Mouse (Mus musculus) liver, adult 2 months (tissue): Measurements from ENCODE around the gene Nudt21. TPM values are rescaled to one million over a fixed set of nuclear protein-coding genes. Genes with fewer than 3 reads are reported as not detected.

Experiments used
- DNase-seq: peaks from one replicate; pipeline ENCODE4 v3.0.0-alpha.2; 2011; ENCODE audit warnings: low read depth, low spot score; ENCODE audit errors: extremely low read depth
- H3K27ac ChIP-seq: fragments of 200-500 bp; replicated peaks from 2 replicates; pipeline ENCODE4 v1.5.1; 2012; ENCODE audit warnings: low read depth, mild to moderate bottlenecking, control low read depth, inconsistent platforms, low read length; ENCODE audit not compliant: insufficient read depth
- H3K27me3 ChIP-seq: fragments of 200-500 bp; 2 replicates; pipeline ENCODE4 v1.6.1; 2012; ENCODE audit warnings: mild to moderate bottlenecking, moderate library complexity, low read length, inconsistent platforms; ENCODE audit not compliant: control insufficient read depth, insufficient read depth
- H3K36me3 ChIP-seq: fragments of 200-500 bp; 2 replicates; pipeline ENCODE4 v1.6.1; 2012; ENCODE audit warnings: low read length, inconsistent platforms; ENCODE audit not compliant: control insufficient read depth, insufficient read depth
- H3K4me1 ChIP-seq: fragments of 200-500 bp; 2 replicates; pipeline ENCODE4 v1.6.1; 2011; ENCODE audit warnings: low read length; ENCODE audit not compliant: control insufficient read depth, insufficient read depth
- H3K4me3 ChIP-seq: fragments of 200-500 bp; 2 replicates; pipeline ENCODE4 v1.5.1; 2011; ENCODE audit warnings: low read depth, mild to moderate bottlenecking, control low read depth, low read length, moderate library complexity; ENCODE audit not compliant: insufficient read depth
- H3K79me2 ChIP-seq: fragments of 200-500 bp; 2 replicates; pipeline ENCODE4 v1.6.1; 2012; ENCODE audit warnings: inconsistent platforms, mild to moderate bottlenecking, low read length, moderate library complexity; ENCODE audit not compliant: control insufficient read depth, insufficient read depth
- H3K9ac ChIP-seq: fragments of 200-500 bp; 2 replicates; pipeline ENCODE4 v1.6.1; 2012; ENCODE audit warnings: low read depth, mild to moderate bottlenecking, control low read depth, inconsistent platforms, low read length
- CTCF ChIP-seq: fragments of 200-500 bp; IDR thresholded peaks from 2 replicates; pipeline ENCODE4 v1.5.1; 2011; ENCODE audit warnings: low read depth, low read length, control low read depth
- POLR2A ChIP-seq: fragments of 200-500 bp; IDR thresholded peaks from 2 replicates; pipeline ENCODE4 v1.6.1; 2011; ENCODE audit warnings: low read length, control low read depth; ENCODE audit not compliant: insufficient read depth; ENCODE audit errors: extremely low read depth
- WGBS: fragments of 180-500 bp; shearing (Covaris S2); methylation state at CpG from one replicate; pipeline ENCODE4 v1.1.7; 2018; 5-methylcytosine and 5-hydroxymethylcytosine counted together
- polyA plus RNA-seq: library from polyadenylated mRNA; depleted of rRNA; stranded (reverse); fragments of >200 nt; gene quantifications from 2 replicates; pipeline ENCODE4 v1.2.3, GENCODE M21; 2012; rRNA removed
- total RNA-seq: library from RNA; depleted of rRNA; stranded (reverse); fragments of >200 nt; gene quantifications from 2 replicates; pipeline ENCODE4 v1.2.3, GENCODE M21; 2014; rRNA removed

Nudt21 gene
- total and polyA plus RNA-seq, 2 experiments, result 16.7 to 26.9 TPM

DNA sequence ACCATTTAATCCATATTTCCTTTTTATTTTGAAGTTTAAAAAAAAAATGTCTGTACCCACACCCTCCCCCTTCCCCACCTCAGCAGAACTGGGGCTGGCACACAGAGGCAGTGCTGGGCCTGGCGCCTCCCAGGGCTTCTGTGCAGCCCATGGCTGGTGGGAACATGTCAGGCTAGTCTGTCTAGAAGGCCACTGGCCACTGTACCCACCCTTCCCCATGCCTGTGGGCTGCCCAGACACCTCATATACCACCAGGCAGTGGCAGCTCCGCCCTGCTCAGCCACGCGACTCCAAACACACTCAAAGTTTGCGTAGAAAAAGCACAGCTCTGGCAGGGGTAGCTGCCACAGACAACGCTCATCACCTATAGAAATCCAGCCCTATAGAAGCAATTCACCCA is 68.5 kb downstream of the Nudt21 start:
- TF ChIP-seq POLR2A, result no peak
- TF ChIP-seq CTCF, result no peak
- no peak overlapping the region for H3K4me3 ChIP-seq
- no peaks in the 10 kb centered on the region for H3K4me1 ChIP-seq
- no peak for DNase-seq
- 87% methylated on average over 6 of the region's 6 CpGs for WGBS
- H3K9ac ChIP-seq, result no peak overlapping the region
- no peak overlapping the region for H3K27ac ChIP-seq
- H3K79me2 ChIP-seq, result no peaks in the 10 kb centered on the region
- H3K27me3 ChIP-seq, result no peaks in the 10 kb centered on the region
- H3K36me3 ChIP-seq, result peaks cover 22% of the 10 kb centered on the region

Other genes with a start within 250 kb of the Nudt21 start
- under 0.01 and 0.20 TPM in 2 replicates for gene Gnao1, start 227.1 kb downstream of the Nudt21 start, total RNA-seq
- 0.19 and 0.26 TPM in 2 replicates for gene Gnao1, start 227.1 kb downstream of the Nudt21 start, polyA plus RNA-seq
- gene Amfr, start 24.2 kb downstream of the Nudt21 start, total RNA-seq, result 239 and 281 TPM in 2 replicates
- gene Amfr, start 24.2 kb downstream of the Nudt21 start, polyA plus RNA-seq, result 263 and 284 TPM in 2 replicates
- 7.2 and 8.0 TPM in 2 replicates for gene Ogfod1, start 167 bp upstream of the Nudt21 start, total RNA-seq
- gene Ogfod1, start 167 bp upstream of the Nudt21 start, polyA plus RNA-seq, result 3.3 and 4.1 TPM in 2 replicates
- gene Bbs2, start 61.9 kb upstream of the Nudt21 start, total RNA-seq, result 2.5 and 2.9 TPM in 2 replicates
- gene Bbs2, start 61.9 kb upstream of the Nudt21 start, polyA plus RNA-seq, result 2.2 and 3.0 TPM in 2 replicates
- gene Mt4, start 100.2 kb upstream of the Nudt21 start, total RNA-seq, result not detected in 2 replicates
- gene Mt4, start 100.2 kb upstream of the Nudt21 start, polyA plus RNA-seq, result not detected in 2 replicates
- not detected in 2 replicates for gene Mt3, start 115.6 kb upstream of the Nudt21 start, total RNA-seq
- 0.21 TPM in 1 of 2 replicates, not detected in the other for gene Mt3, start 115.6 kb upstream of the Nudt21 start, polyA plus RNA-seq
- 120 and 122 TPM in 2 replicates for gene Mt2, start 135.6 kb upstream of the Nudt21 start, total RNA-seq
- gene Mt2, start 135.6 kb upstream of the Nudt21 start, polyA plus RNA-seq, result 9.4 and 162 TPM in 2 replicates
- gene Mt1, start 142.1 kb upstream of the Nudt21 start, total RNA-seq, result 270 and 333 TPM in 2 replicates
- gene Mt1, start 142.1 kb upstream of the Nudt21 start, polyA plus RNA-seq, result 388 and 1,689 TPM in 2 replicates
- 2.3 and 3.2 TPM in 2 replicates for gene Nup93, start 177.5 kb upstream of the Nudt21 start, total RNA-seq
- gene Nup93, start 177.5 kb upstream of the Nudt21 start, polyA plus RNA-seq, result 3.4 and 4.6 TPM in 2 replicates